Mouse (Mus musculus): ENCODE measurements around the gene Epop.

Epop gene

GRCm38 (mm10) chr11:97627556-97628302 is 1.8 kb downstream of the Epop start:
- no peak for DNase-seq

- DNase-seq, result no peak
Measured at GRCm38 (mm10) chr11:97626850-97627249, 2.7 kb downstream of the Epop start.

- DNase-seq, result no peak
Measured at GRCm38 (mm10) chr11:97626431-97626830, 3.1 kb downstream of the Epop start.

- no peak for DNase-seq
Measured at GRCm38 (mm10) chr11:97625551-97625950, 4.0 kb downstream of the Epop start.

GRCm38 (mm10) chr11:97623166-97623565 is 6.3 kb downstream of the Epop start:
- no peak for DNase-seq

GRCm38 (mm10) chr11:97622440-97622839 is 7.1 kb downstream of the Epop start:
- peak; percentile 73 for DNase-seq

GRCm38 (mm10) chr11:97619391-97619795 is 10.1 kb downstream of the Epop start:
- peak; percentile 82 for DNase-seq

GRCm38 (mm10) chr11:97618368-97618767 is 11.1 kb downstream of the Epop start:
- no peak for DNase-seq

- DNase-seq, result no peak
Measured at GRCm38 (mm10) chr11:97615276-97615675, 14.2 kb downstream of the Epop start.

- DNase-seq, result peak; percentile 11
Measured at GRCm38 (mm10) chr11:97611076-97611475, 18.4 kb downstream of the Epop start.

- no peak for DNase-seq
Measured at GRCm38 (mm10) chr11:97609743-97610142, 19.8 kb downstream of the Epop start.

GRCm38 (mm10) chr11:97608933-97609332 is 20.6 kb downstream of the Epop start:
- DNase-seq, result no peak

GRCm38 (mm10) chr11:97607056-97607725 is 22.3 kb downstream of the Epop start:
- DNase-seq, result no peak

- DNase-seq, result peak; percentile 75
Measured at GRCm38 (mm10) chr11:97603891-97604290, 25.6 kb downstream of the Epop start.

GRCm38 (mm10) chr11:97602223-97602622 is 27.3 kb downstream of the Epop start:
- no peak for DNase-seq

- DNase-seq, result no peak
Measured at GRCm38 (mm10) chr11:97599104-97599503, 30.4 kb downstream of the Epop start.

- no peak for DNase-seq
Measured at GRCm38 (mm10) chr11:97597945-97598691, 31.4 kb downstream of the Epop start.

GRCm38 (mm10) chr11:97594136-97594535 is 35.4 kb downstream of the Epop start:
- peak; percentile 50 for DNase-seq

GRCm38 (mm10) chr11:97591910-97592309 is 37.6 kb downstream of the Epop start:
- no peak for DNase-seq

- no peak for DNase-seq
Measured at GRCm38 (mm10) chr11:97590227-97590960, 39.1 kb downstream of the Epop start.

- DNase-seq, result peak; percentile 32
Measured at GRCm38 (mm10) chr11:97589216-97589615, 40.3 kb downstream of the Epop start.

GRCm38 (mm10) chr11:97585932-97586331 is 43.6 kb downstream of the Epop start:
- DNase-seq, result peak; percentile 65

- DNase-seq, result peak; percentile 30
Measured at GRCm38 (mm10) chr11:97584476-97584875, 45.0 kb downstream of the Epop start.

Measured in lung, postnatal 14 days (tissue).